Mouse (Mus musculus): ENCODE results near the gene Cyp26a1.

The Cyp26a1 gene

DNA sequence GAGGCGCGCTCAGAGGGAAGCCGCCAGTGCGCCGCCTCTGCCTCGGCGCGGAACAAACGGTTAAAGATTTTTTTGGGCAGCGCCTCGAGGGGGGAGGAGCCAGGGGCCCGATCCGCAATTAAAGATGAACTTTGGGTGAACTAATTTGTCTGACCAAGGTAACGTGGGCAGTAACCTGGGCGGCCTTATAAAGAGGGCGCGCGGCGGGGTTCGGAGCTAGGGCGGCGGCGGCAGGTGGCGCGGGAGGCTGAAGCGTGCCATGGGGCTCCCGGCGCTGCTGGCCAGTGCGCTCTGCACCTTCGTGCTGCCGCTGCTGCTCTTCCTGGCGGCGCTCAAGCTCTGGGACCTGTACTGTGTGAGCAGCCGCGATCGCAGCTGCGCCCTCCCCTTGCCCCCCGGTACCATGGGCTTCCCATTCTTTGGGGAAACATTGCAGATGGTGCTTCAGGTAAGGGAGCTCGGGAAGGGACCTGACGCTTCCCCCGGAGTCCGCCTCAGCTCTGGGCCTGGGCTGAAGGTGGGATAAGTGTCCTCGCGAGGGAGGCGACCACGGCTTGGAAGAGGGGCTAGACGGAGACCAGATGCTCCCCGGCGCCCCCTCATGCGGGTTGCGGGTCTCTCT lies at the start of gene Cyp26a1:
Cyp26a1 (plus strand) TSS at position 148 of the 622 bp plus-strand sequence.
- DNase-seq (ENCODE audit: low spot score in 2 of 2): no peak

DNA sequence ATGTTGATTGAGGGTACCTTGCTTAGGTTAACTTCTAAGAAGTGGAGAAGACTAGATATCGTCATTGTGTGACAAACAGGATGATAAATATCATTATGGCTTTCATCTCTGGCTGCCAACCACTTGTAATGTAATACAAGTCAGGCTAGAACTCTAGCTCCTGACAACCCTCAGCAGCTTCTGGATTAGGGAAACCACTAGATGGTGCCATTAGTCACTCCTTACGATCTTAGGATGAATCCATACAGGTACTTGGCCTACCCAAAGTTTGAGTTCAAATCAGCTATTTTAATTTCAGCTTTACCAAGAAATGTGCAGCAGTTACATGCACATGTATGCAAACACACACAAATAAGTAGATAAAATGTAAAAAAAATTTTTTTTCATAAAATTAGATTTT lies 49.6 kb upstream of the Cyp26a1 start:
- DNase-seq (ENCODE audit: low spot score in 2 of 2): no peak

DNA sequence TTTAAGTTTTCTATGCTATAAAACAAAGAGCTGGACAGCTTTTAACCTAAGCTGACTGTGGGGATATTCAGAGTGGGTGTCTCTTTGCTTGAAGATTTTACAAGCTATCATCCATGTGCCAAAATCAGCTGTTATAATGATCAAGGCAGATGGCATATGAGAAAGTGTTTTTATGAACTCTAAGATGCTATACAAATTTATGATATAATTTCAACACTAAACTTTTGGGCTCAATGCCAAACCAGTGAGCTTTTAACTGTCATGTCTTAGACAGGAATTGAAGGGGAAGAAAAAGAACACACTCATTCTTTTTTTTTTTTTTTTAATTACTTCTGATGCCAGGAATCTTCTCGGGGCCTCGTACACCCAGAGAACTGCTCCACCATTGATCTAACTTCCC lies 47.1 kb upstream of the Cyp26a1 start:
- no peak for DNase-seq (ENCODE audit: low spot score in 2 of 2)

DNA sequence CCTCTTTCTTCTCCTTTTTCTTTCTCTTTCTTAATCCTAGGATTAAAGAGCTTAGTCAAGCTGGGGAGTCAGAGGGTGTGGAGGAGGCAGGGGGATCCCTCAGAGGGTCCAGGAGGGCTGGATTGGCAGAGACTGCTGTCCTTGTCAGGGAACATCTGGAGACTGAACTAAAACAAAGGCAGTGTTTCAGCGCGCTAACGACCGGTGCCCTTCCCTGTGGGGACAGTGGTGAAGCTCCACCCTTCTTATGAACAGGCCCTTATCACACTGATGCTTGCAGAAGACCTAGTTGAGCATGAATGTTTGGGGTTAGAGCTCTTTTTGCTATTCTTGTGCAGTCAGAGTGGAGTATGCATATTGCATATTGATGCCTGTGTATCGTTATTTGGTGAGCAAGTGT lies 43.6 kb upstream of the Cyp26a1 start:
- no peak for DNase-seq (ENCODE audit: low spot score in 2 of 2)

DNA sequence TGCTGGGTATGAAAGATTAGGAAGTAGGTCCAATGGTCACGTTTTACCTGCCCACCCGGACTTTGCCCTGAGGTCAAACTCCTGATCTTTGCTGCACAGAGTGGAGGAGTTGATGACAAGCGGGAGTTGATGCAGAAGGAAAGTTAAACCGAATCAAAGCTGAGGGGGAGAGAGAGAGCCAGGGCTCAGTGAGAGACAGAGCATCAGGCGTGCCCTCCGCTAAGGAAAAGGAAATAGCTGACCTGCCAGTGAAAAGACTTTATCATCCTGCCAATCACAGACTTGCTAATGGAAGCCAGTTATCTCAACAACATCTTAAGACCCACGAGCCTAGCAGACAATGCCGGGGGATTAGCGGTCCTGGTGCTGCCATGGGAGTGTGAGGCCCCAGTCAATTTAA lies 41.2 kb upstream of the Cyp26a1 start:
- DNase-seq (ENCODE audit: low spot score in 2 of 2): no peak

DNA sequence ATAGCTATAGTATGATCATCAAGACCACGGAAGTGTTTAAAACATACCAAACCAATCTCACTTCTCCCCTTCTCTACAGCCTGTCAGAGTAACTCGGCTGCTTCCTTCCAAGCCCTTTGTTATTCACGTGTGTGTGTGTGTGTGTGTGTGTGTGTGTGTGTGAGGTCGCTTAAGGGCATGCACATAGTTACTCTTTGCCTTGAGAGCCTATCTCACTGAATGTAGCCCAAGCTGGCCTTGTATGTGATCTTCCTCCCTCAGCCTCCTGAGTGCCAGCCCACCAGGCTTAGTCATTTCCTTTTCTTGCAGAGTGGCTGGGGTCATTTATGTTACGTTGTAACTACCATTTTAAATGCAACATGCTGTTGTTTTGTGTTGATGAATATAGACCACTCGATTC lies 32.3 kb upstream of the Cyp26a1 start:
- no peak for DNase-seq (ENCODE audit: low spot score in 2 of 2)

DNA sequence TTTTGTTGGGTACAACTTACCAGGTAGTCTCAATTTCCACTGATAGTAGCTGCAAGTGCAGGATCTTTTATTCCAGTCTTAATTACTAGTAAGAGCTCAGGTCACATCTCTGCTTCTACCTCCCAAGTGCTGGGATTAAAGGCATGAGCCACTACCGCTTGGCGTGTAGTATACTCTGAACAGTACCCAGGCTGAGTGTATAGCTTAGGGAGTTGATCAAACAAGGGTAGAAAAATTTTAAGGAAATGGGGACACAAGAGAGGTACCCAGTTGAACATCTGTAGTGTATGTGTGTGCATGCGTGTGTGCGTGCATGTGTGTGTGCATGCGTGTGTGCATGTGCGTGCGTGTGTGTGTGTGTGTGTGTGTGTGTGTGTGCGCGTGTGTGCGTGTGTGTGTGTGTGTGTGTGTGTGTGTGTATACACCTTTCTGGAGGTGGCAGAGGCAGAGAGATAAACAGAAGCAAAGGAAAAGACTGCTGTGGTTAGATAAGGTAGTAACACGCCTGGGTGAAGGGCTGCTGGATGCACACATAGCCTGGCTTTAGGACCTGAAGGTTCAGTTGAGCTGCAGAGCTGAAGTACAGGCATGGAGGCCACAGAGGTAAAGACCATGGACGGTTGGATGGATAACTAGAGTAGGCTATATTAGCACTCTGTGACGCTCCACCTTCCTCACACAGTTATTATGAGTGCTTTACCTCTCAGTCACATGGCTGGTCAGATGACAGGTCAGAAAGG lies 29.6 kb upstream of the Cyp26a1 start:
- no peak for DNase-seq (ENCODE audit: low spot score in 2 of 2)

DNA sequence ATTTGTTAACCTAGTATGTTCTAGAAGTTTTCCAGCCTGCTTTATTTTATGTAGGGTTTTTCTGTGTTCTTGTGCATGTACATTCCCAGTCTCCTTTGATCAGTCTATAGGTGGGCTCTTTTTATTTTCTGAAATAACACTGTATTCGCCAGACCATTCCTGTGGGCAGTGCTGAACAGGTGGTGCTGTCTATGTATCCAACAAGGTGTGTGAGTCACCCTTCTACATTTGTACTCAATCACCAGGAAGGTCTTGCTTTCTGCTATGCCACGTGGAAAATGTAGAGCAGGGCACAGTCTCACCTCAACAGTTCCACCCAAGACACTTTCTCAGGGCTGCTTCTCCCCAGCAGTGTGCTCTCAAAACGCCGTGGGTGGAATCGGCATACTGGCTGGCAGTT lies 28.9 kb upstream of the Cyp26a1 start:
- no peak for DNase-seq (ENCODE audit: low spot score in 2 of 2)

DNA sequence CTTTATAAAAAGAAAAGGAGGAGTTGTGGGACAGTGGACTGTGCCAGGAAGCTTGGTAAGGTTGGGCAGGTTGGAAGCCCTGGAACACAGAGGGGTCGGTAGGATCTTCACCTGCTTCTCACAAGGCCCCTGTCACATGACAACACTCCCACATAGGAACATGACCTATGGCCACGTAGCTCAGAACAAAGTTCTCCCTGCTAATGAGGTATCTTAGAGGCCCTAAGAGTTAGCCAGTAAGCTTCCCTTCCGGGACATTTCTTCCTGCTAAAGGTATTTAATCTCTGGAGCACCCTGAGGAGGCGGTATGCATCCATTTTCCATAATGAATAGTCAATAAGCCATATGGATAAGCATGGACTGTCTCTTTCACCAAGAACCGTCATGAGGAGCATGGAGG lies 28.1 kb upstream of the Cyp26a1 start:
- no peak for DNase-seq (ENCODE audit: low spot score in 2 of 2)

DNA sequence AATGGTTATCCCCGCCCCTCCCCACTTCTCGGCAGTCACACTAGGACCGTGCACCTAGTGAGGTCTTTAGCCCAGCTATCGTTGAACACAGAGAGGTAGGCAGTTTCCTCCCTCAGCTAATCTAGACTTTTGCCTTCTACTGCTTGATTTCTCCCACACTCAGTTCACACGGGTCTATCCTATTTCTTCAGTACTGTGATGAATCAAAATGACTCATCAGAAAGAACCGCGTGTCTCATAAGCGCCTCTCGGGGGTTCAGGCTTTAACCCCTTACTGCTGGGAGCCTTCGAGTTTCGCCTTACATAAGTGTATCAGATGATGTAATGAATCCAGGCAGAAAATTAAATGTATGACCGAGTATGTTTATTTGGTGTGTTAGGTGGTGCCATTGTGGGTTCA lies 24.2 kb upstream of the Cyp26a1 start:
- DNase-seq (ENCODE audit: low spot score in 2 of 2): no peak

DNA sequence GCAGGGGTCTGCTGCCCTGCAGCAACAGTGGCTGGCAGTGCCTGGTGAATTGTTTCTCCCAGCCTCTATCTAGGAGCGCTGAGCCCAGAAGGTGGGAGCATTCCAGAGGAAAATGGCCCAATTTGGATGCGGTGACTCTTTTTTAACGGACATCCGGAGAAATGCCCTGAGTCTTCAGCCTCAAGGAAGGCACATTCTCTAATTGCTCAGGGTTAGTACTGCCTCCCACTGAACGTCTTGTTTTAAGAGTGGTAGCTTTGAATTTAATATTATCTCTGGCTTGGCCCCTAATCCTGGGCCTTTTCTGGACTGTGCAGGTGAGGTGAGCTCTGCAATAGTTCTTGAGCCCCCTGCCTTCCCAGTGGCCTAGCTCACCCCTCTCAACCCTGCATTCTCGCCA lies 12.3 kb upstream of the Cyp26a1 start, which contains the start of gene Cyp26c1:
Cyp26c1 (plus strand) TSS at position 301 of the 400 bp plus-strand sequence.
- DNase-seq (ENCODE audit: low spot score in 2 of 2): no peak

DNA sequence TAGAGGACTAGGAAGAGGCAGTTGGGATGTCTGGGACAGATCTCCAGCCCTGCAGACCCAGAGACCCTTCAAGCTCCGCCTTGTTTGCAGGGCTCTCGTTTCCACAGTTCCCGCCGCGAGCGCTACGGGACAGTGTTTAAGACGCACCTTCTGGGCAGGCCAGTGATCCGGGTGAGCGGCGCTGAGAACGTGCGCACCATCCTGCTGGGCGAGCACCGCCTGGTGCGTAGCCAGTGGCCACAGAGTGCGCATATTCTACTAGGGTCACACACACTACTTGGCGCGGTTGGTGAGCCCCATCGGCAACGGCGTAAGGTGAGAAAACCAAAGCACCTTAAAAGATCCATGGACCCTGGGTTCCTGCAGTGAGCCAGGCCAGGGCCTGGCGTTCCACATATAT lies 11.3 kb upstream of the Cyp26a1 start:
- no peak for DNase-seq (ENCODE audit: low spot score in 2 of 2)

DNA sequence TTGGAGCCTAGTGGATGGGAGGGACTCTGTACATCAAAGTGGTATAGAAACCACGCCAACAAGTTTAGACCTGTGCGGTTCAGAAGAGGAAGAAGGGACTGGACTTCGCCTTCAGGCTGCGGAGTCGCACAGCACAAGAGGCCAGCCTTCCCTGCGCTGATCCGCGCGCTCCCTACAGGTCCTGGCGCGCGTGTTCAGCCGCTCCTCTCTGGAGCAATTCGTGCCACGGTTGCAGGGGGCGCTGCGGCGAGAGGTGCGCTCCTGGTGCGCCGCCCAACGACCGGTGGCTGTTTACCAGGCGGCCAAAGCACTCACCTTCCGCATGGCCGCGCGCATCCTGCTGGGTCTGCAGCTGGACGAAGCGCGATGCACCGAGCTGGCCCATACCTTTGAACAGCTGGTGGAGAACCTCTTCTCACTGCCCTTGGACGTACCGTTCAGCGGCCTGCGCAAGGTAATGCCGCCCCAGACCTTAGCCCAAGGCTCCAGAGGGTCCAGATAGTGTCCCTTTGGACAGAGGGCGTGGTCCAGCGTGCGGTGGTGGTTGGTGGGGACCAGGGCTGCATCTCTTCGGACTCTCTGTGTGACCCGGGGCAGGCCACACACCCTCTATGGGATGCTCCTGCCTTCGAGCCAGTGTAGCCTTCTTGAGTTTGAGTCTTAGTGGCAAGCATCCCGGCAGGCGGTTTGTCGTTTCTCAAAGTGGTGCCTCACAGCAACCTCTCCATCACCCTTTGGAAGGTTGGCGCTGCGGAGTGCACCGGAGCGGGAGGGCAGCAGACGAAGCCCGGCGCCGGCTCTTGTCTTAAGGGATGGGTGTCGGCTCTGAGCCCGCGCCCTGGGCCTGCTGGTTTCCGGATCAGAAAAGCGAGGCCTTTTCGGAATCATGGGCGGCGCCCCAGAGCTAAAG lies 10.4 kb upstream of the Cyp26a1 start:
- no peak for DNase-seq (ENCODE audit: low spot score in 2 of 2)

DNA sequence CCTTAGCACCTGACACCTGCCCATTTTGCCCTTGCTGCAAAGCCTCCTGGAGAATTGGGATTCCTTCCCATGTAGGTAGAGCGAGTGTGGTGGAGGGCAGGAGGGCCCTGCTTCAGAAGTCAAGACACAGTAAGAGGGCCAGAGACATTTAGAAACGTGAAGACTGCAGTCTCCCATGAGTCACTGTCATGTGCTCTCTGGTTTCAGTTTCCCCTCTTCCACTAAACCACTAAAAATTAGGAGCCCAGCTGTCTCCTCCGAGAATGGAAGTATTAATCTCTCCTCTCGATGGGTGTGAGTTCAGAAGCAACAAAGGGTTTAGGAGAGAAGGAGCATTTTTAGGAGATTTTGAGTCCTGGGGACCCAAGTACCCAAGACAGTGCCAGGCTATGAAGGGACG lies 8.1 kb upstream of the Cyp26a1 start:
- DNase-seq (ENCODE audit: low spot score in 2 of 2): no peak

DNA sequence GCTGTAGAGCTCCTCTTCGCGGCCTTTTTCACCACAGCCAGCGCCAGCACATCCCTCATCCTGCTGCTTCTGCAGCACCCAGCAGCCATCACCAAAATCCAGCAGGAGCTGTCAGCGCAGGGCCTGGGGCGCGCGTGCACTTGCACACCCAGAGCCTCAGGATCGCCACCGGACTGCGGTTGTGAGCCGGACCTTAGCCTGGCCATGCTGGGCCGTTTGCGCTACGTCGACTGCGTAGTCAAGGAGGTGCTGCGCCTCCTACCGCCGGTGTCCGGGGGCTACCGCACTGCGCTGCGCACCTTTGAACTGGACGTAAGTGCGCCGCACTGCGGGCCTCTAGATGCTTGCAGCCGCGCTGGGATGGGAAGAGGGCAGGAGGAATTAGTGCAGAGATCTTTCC lies 6.9 kb upstream of the Cyp26a1 start:
- no peak for DNase-seq (ENCODE audit: low spot score in 2 of 2)

DNA sequence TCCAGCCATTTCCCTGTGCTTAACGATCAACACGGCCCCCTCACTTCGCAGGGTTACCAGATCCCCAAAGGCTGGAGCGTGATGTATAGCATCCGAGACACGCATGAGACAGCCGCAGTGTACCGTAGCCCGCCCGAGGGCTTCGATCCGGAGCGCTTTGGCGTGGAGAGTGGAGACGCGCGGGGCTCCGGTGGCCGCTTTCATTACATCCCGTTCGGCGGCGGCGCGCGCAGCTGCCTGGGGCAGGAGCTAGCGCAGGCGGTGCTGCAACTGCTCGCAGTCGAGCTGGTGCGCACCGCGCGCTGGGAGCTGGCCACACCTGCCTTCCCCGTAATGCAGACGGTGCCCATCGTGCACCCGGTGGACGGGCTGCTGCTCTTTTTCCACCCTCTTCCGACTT lies 4.7 kb upstream of the Cyp26a1 start:
- no peak for DNase-seq (ENCODE audit: low spot score in 2 of 2)

DNA sequence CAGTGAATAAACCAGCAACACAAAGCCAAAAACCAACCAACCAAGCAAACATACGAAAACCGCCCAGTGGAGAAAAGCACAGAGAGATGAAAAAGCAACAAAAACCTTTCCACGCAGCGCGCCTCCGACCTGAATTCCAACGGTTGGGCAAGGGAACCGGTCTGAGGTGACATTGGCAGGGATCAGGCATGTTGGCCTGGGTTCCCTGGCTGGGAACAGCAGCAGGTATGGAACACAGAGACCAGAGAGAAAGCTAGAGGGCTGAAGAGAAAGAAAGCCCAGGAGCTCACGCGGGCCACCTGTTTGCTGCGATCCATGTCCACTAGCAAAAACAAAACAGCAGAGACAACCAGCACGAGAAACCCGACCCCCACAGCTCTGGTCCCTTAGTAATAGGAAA lies 2.5 kb upstream of the Cyp26a1 start:
- DNase-seq (ENCODE audit: low spot score in 2 of 2): no peak

DNA sequence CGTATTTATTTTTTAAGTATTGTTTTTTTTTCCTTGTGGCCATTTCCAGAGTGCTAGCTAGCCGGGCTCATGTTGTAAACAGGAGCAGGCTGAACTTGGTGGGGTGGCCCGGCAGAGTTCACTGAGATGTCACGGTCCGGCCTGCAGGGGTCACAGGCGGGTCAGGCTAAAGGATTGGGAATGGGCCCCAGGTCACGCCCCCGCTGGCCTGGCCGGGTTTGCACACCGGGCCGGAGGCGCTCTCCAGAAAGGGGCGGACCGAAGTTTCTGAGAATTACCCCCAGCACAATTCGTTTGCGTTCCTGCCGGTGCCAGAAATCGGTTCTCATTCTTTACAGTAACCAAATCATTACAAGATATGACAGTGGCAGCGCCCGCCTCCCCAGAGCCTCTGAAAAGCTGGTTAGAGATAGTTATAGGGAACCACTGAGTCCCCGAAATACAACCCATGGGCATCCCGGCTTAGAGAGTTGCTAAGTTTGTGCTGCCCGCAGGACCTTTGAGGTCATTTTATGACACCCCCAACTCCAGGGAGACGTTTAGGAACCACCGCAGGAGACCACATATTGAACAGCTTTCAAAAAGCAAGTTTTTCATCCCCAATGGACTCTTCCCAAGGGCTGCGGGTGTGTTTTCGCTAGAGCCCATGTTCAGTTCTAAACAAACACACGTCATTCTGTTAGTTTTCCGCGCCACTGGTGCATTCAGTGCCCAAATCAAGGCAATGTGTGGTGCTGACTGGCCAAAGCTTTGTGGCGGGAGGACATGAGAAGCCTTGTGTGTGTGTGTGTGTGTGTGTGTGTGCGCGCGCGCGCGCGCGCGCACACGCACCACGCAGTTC lies 1.6 kb upstream of the Cyp26a1 start:
- no peak for DNase-seq (ENCODE audit: low spot score in 2 of 2)

DNA sequence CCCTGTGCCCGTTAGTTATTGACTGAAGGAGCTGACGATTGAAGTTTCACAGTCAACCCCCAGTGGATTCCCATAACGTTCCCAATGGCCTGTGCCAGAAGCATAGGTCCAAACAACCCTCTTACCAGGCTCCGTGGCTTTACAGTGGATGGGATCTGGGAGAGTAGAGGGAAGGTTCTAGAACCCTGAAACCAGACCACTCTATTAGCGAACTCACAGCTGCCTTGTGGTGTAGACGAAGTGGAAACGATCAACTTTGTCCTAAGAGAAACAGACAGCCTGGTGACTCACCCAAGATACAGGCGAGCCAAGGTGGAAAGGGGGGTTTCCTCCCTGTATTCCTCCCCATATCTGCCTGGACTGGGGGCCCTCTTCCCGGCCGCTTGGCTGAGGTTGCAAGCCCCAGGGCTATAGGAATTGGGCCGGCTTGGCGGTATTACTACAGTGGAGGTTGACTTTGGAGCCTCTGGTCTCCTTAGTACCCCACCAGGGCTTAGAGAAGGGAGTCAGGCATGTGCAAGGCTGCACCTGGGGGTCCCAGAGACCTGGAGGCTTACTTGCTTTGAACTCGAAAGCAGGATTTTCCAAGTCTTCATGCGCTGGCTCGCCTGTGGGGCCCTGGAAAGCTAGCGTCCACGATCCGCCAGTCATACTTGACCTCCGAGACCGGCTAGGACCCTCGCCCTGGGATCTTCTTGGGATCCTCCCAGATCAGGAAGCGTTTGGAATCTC lies 829 bp upstream of the Cyp26a1 start:
- DNase-seq (ENCODE audit: low spot score in 2 of 2): no peak

DNA sequence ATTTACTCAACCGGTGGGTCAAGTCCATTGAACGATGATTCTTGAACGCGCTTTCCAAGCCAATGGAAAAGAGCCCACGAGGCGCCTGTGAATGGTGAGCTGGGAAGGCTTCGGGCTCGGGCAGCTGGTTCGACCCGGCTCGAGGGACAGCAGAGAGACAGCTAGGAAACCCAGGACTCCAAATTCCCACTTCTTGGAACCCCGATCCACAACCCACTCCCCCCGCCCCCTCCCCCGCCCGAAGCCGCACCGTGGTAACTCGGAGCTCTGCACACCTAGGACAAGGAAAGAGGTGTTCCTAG lies 312 bp upstream of the Cyp26a1 start:
- no peak for DNase-seq (ENCODE audit: low spot score in 2 of 2)

Data from frontal cortex, postnatal 10 days (tissue).